Mouse (Mus musculus): Measurements from ENCODE around the gene Nfkbil1. TPM values are rescaled to one million over a fixed set of nuclear protein-coding genes. Genes with fewer than 3 reads are reported as not detected.

Gene Nfkbil1
- total and polyA plus RNA-seq, 2 experiments from 2014 or later = 12.4 to 17.1 TPM

DNA sequence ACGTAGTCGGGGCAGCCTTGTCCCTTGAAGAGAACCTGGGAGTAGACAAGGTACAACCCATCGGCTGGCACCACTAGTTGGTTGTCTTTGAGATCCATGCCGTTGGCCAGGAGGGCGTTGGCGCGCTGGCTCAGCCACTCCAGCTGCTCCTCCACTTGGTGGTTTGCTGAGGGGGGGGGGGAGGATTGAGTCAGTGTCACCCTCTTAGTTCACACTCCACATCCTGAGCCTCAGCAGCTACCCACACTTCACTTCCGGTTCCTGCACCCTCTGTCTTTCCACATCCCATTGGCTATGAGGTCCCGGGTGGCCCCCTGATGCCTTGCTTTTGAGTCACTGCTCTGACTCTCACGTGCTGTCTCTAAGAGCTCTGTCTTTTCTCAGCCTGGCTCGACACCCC lies 35.2 kb downstream of the Nfkbil1 start:
- H3K9me3 ChIP-seq (ENCODE audit: low read length) = no peaks in the 10 kb centered on the region
- ATAC-seq = no peak

DNA sequence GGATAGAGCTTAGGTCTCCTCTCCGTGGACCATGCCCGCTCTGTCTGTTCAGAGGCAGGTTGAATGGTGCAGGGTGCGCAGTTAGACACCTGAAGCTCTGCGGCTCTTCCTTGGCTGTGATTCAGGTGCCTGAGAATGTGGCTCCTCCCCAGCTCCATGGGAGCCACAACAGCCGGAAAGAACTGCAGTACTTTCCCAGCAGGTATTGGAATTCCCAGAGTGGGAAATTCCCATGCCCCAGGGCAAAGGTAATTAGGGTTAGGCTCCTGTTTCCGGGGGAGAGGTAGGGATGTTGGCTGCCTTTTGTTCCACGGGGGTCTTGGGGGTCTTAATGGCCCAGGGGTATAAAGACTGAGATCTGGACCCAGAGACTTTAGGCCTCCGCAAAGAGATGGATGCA lies 36.6 kb downstream of the Nfkbil1 start:
- DNase-seq (no peak), ATAC-seq (no peak)
- Histone ChIP-seq H3K27ac (ENCODE audit: low read depth, low read length) (no peak overlapping the region), H3K4me1 (ENCODE audit: insufficient read depth) (0 out of 2 replicates have a peak, but pooled peaks cover 10% of the 10 kb centered on the region), H3K4me3 (ENCODE audit: low read depth, low read length) (no peak overlapping the region), H3K9ac (no peak overlapping the region), H3K4me2 (ENCODE audit: low read depth) (no peak overlapping the region), H3K36me3 (ENCODE audit: insufficient read depth) (no peaks in the 10 kb centered on the region), H3K9me3 (ENCODE audit: low read length) (no peaks in the 10 kb centered on the region), H3K27me3 (ENCODE audit: insufficient read depth, low read length) (peaks cover 12% of the 10 kb centered on the region)
- no peak for TF ChIP-seq CTCF (IDR thresholded peaks at IDR 0.05; ENCODE audit: low read depth)
- 27% methylated on average over 8 of the region's 8 CpGs for WGBS

More for the DNA sequence above, 35.2 kb downstream of the Nfkbil1 start:
- 0 out of 2 replicates have a peak, but pooled peaks cover 7% of the 10 kb centered on the region for H3K4me1 ChIP-seq (ENCODE audit: insufficient read depth)
- TF ChIP-seq CTCF (IDR thresholded peaks at IDR 0.05; ENCODE audit: low read depth) = no peak
- no peak overlapping the region for H3K27ac ChIP-seq (ENCODE audit: low read depth, low read length)
- H3K4me2 ChIP-seq (ENCODE audit: low read depth) = no peak overlapping the region
- H3K4me3 ChIP-seq (ENCODE audit: low read depth, low read length) = no peak overlapping the region
- peaks cover 7% of the 10 kb centered on the region for H3K27me3 ChIP-seq (ENCODE audit: insufficient read depth, low read length)
- H3K9ac ChIP-seq = no peak overlapping the region
- WGBS = 87% methylated on average over 11 of the region's 11 CpGs
- DNase-seq = no peak
- H3K36me3 ChIP-seq (ENCODE audit: insufficient read depth) = no peaks in the 10 kb centered on the region

DNA sequence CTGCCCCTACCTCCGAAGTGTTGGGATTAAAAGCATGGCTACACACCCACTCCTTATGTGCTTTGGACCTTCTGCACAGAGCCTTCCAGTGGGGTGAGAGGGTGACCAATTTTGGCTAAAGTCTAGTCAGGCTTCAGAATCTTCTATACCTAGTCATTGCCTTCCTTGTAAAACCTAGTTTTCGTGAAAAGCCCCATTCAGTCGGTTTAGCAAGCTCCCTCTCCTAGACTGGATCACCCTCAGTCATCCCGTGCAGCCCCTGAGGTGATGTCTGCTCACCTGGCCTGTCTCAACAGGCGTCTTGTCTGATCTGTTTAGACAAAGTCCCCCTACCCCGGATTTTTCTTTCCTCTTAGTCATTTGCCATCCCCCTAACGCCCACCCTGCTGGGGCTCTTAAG lies 37.6 kb downstream of the Nfkbil1 start:
- Histone ChIP-seq H3K4me3 (ENCODE audit: low read depth, low read length) (no peak overlapping the region), H3K27me3 (ENCODE audit: insufficient read depth, low read length) (peaks cover 12% of the 10 kb centered on the region), H3K4me2 (ENCODE audit: low read depth) (no peak overlapping the region), H3K4me1 (ENCODE audit: insufficient read depth) (0 out of 2 replicates have a peak, but pooled peaks cover 10% of the 10 kb centered on the region), H3K9me3 (ENCODE audit: low read length) (no peaks in the 10 kb centered on the region), H3K36me3 (ENCODE audit: insufficient read depth) (no peaks in the 10 kb centered on the region), H3K27ac (ENCODE audit: low read depth, low read length) (no peak overlapping the region), H3K9ac (no peak overlapping the region)
- DNase-seq = no peak
- 63% methylated on average over 7 of the region's 7 CpGs for WGBS
- TF ChIP-seq CTCF (IDR thresholded peaks at IDR 0.05; ENCODE audit: low read depth) = no peak
- no peak for ATAC-seq

DNA sequence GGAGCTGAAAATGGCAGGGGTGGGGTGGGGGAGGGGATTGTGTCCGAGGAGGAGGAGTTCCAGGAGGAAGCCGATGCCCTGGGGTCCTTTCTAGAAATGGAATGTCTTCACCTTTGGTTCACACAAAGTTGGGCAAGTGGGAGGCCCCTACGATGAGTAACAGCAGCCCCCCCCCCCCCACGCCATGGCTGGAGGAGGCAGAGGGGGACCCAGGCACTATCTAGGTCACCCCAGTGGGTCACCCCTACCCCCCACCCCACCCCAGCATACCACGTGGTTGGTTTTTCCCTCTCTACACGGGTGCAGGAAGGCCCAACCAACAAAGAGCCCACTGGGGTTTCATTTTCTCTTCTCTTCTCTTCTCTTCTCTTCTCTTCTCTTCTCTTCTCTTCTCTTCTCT lies 38.5 kb downstream of the Nfkbil1 start:
- H3K4me1 ChIP-seq (ENCODE audit: insufficient read depth) = 0 out of 2 replicates have a peak, but pooled peaks cover 10% of the 10 kb centered on the region
- H3K4me3 ChIP-seq (ENCODE audit: low read depth, low read length) = no peak overlapping the region
- no peaks in the 10 kb centered on the region for H3K9me3 ChIP-seq (ENCODE audit: low read length)
- no peaks in the 10 kb centered on the region for H3K36me3 ChIP-seq (ENCODE audit: insufficient read depth)
- no peak overlapping the region for H3K9ac ChIP-seq
- TF ChIP-seq CTCF (IDR thresholded peaks at IDR 0.05; ENCODE audit: low read depth) = no peak
- no peak for ATAC-seq
- H3K27ac ChIP-seq (ENCODE audit: low read depth, low read length) = no peak overlapping the region
- WGBS = 51% methylated on average over 5 of the region's 6 CpGs
- H3K27me3 ChIP-seq (ENCODE audit: insufficient read depth, low read length) = peaks cover 12% of the 10 kb centered on the region
- no peak overlapping the region for H3K4me2 ChIP-seq (ENCODE audit: low read depth)
- DNase-seq = no peak

DNA sequence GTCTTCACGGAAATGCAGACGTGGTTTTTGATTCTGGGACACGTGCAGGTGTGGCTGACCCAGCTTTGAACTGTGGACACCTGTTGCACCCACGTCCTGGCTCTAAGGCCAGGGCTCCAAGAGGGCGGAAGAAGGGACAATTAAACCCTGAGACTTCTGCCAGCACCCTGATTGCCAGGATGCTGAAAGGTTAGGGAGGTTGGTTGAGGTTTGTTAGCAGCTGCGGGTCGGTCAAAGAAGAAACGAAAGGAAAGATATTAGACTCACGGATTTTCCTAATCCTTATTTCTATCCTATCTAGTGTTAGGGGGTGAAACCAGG lies 39.3 kb downstream of the Nfkbil1 start:
- H3K4me2 ChIP-seq (ENCODE audit: low read depth) = peak overlapping the region; percentile 64
- H3K36me3 ChIP-seq (ENCODE audit: insufficient read depth) = no peaks in the 10 kb centered on the region
- 28% methylated on average over 9 of the region's 9 CpGs for WGBS
- peak overlapping the region; percentile 23; the same call in 1 of the 2 replicates for H3K9ac ChIP-seq
- no peaks in the 10 kb centered on the region for H3K9me3 ChIP-seq (ENCODE audit: low read length)
- no peak for ATAC-seq
- H3K4me1 ChIP-seq (ENCODE audit: insufficient read depth) = 0 out of 2 replicates have a peak, but pooled peaks cover 10% of the 10 kb centered on the region
- H3K4me3 ChIP-seq (ENCODE audit: low read depth, low read length) = peak overlapping the region; percentile 38
- H3K27ac ChIP-seq (ENCODE audit: low read depth, low read length) = no peak overlapping the region
- no peak for TF ChIP-seq CTCF (IDR thresholded peaks at IDR 0.05; ENCODE audit: low read depth)
- DNase-seq = no peak
- H3K27me3 ChIP-seq (ENCODE audit: insufficient read depth, low read length) = peaks cover 12% of the 10 kb centered on the region

DNA sequence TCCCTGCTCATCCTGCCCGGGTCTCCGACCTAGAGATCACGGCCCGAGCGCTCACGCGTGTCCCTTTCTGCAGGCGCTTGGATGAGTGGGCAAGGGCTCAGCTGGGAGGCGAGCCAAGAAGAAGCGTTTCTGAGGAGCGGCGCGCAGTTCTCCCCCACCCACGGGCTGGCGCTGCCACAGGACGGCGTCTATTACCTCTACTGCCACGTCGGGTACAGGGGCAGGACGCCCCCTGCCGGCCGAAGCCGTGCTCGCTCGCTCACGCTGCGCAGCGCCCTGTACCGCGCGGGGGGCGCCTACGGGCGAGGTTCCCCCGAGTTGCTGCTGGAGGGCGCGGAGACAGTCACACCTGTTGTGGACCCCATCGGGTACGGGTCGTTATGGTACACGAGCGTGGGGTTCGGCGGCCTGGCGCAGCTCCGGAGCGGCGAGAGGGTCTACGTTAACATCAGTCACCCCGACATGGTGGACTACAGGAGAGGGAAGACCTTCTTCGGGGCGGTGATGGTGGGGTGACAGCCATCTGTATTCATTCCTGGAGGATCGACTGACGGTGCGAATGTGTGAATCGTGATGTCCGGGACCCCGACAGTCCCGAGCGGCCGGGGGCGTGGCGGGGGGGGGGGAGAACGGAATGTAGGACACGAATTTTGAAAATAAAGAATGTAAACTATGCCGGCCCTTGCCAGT lies 39.8 kb downstream of the Nfkbil1 start:
- H3K36me3 ChIP-seq (ENCODE audit: insufficient read depth) = no peaks in the 10 kb centered on the region
- H3K27ac ChIP-seq (ENCODE audit: low read depth, low read length) = no peak overlapping the region
- DNase-seq (peak; percentile 80), ATAC-seq (peak; percentile 96)
- H3K9ac ChIP-seq = peak overlapping the region; percentile 23
- peak overlapping the region; percentile 38 for H3K4me3 ChIP-seq (ENCODE audit: low read depth, low read length)
- peaks cover 12% of the 10 kb centered on the region for H3K27me3 ChIP-seq (ENCODE audit: insufficient read depth, low read length)
- no peaks in the 10 kb centered on the region for H3K9me3 ChIP-seq (ENCODE audit: low read length)
- peak; percentile 93 for TF ChIP-seq CTCF (IDR thresholded peaks at IDR 0.05; ENCODE audit: low read depth)
- 3% methylated on average over 66 of the region's 66 CpGs for WGBS
- H3K4me1 ChIP-seq (ENCODE audit: insufficient read depth) = 0 out of 2 replicates have a peak, but pooled peaks cover 10% of the 10 kb centered on the region
- H3K4me2 ChIP-seq (ENCODE audit: low read depth) = peak overlapping the region; percentile 64

DNA sequence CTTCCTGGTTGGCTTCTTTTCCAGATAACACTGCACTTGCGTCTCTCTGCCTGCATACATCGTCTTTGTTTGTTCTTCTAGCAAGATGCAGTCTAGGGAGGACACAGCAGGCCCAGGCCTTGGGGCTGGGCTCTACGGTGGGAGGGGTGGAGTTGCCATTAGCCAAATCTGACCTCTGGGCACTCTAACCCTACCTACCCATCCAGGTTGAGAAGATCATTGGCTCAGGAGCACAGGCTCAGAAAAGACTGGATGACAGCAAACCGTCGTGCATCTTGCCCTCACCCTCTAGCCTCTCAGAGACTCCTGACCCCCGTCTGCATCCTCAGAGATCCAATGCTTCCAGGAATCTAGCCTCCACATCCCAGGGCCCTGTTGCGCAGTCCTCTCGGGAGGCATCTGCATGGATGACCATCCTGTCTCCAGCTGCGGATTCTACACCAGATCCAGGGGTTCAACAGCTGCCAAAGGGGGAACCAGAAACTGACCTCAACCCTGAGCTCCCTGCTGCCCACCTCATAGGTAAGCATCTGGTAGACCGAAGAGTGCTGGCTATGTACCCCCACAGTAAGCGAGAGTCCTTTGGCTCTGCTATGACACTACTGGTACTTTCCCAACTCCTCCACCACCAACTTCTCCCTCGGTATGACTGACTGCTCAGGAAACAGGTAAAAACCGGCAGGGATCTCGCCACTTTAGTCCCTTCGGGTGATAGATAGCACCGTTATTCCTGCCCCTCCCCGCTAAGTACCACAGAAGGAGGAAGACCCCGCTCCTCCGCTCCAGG lies 40.6 kb downstream of the Nfkbil1 start:
- Histone ChIP-seq H3K36me3 (ENCODE audit: insufficient read depth) (no peaks in the 10 kb centered on the region), H3K4me1 (ENCODE audit: insufficient read depth) (0 out of 2 replicates have a peak, but pooled peaks cover 10% of the 10 kb centered on the region), H3K27ac (ENCODE audit: low read depth, low read length) (no peak overlapping the region), H3K4me3 (ENCODE audit: low read depth, low read length) (peak overlapping the region; percentile 38), H3K4me2 (ENCODE audit: low read depth) (peak overlapping the region; percentile 64), H3K27me3 (ENCODE audit: insufficient read depth, low read length) (peaks cover 12% of the 10 kb centered on the region), H3K9ac (peak overlapping the region; percentile 23; the same call in 1 of the 2 replicates), H3K9me3 (ENCODE audit: low read length) (no peaks in the 10 kb centered on the region)
- 0 out of 2 replicates have a peak, but pooled peaks have one; percentile 14 for ATAC-seq
- 45% methylated on average over 19 of the region's 19 CpGs for WGBS
- DNase-seq = no peak
- TF ChIP-seq CTCF (IDR thresholded peaks at IDR 0.05; ENCODE audit: low read depth) = no peak
